Mouse (Mus musculus) ES-Bruce4 (cell line): ENCODE measurements around the gene Wipi2. TPM values are rescaled to one million over a fixed set of nuclear protein-coding genes. Genes with fewer than 3 reads are reported as not detected.
A peak's percentile ranks its signal among the peaks of the same experiment; 100 is the strongest.

Source experiments
- H3K27ac ChIP-seq: 2 replicates; pipeline ENCODE4 v1.5.1; 2012; ENCODE audit warnings: low read length, inconsistent platforms; ENCODE audit not compliant: insufficient read depth
- H3K27me3 ChIP-seq: 2 replicates; pipeline ENCODE4 v1.6.1; 2012; ENCODE audit warnings: mild to moderate bottlenecking, low read length, inconsistent platforms; ENCODE audit not compliant: control insufficient read depth, poor library complexity, insufficient read depth, severe bottlenecking
- H3K36me3 ChIP-seq: 2 replicates; pipeline ENCODE4 v1.6.1; 2012; ENCODE audit warnings: inconsistent platforms, mild to moderate bottlenecking, low read length, moderate library complexity; ENCODE audit not compliant: control insufficient read depth, poor library complexity, insufficient read depth, severe bottlenecking
- H3K4me1 ChIP-seq: one replicate; pipeline ENCODE4 v1.8.1; 2011; ENCODE audit warnings: low read length; ENCODE audit not compliant: control insufficient read depth, insufficient read depth
- H3K4me3 ChIP-seq: 2 replicates; pipeline ENCODE4 v1.5.1; 2011; ENCODE audit warnings: low read depth, mild to moderate bottlenecking, low read length
- H3K9ac ChIP-seq: 2 replicates; pipeline ENCODE4 v1.6.1; 2012; ENCODE audit warnings: low read depth, mild to moderate bottlenecking, inconsistent platforms; ENCODE audit not compliant: poor library complexity, severe bottlenecking
- H3K9me3 ChIP-seq: replicated peaks from 2 replicates; pipeline ENCODE4 v1.6.1; 2012; ENCODE audit warnings: mild to moderate bottlenecking, low read length, inconsistent platforms; ENCODE audit not compliant: control insufficient read depth, poor library complexity, insufficient read depth, severe bottlenecking
- CTCF ChIP-seq: IDR thresholded peaks from one replicate; pipeline ENCODE4 v1.8.1; 2011; ENCODE audit warnings: low read depth, low read length
- EP300 ChIP-seq: IDR thresholded peaks from 2 replicates; pipeline ENCODE4 v1.6.1; 2011; ENCODE audit warnings: low read depth, low read length; ENCODE audit not compliant: insufficient read depth
- POLR2A ChIP-seq: IDR thresholded peaks from one replicate; pipeline ENCODE4 v1.8.1; 2011; ENCODE audit warnings: low read length; ENCODE audit not compliant: insufficient read depth
- polyA plus RNA-seq: library from polyadenylated mRNA; stranded (reverse); fragments of >200 nt; gene quantifications from 2 replicates; pipeline ENCODE4 v1.2.4, GENCODE M21; 2011; ENCODE audit warnings: low read depth; ENCODE audit not compliant: missing spikeins, insufficient read depth, insufficient read length

Wipi2 gene
- polyA plus RNA-seq, 1 experiment, result 50.6 TPM

DNA sequence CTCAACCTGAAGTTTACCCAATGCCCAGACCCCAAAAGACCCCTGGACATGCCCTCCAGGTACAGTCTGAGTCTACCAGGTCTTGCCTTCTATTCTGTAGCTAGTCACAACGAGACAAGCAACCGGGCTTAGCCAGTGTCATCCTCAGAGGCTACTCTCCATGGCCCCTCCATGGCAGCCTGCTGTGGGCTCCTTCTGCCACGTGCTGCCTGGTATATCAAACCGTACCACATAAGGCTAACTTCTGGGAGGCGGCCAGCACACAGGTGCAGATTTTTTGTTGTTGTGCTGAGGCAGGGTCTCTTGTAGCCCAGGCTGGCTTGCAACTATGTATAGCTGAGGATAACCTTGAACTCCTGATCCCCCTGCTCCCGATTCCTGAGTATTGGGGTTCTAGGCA lies 88.6 kb downstream of the Wipi2 start:
- Histone ChIP-seq H3K9ac (no peak overlapping the region), H3K4me1 (peaks cover 3% of the 10 kb centered on the region), H3K9me3 (peaks cover 2% of the 10 kb centered on the region; the same call in 1 of the 2 replicates), H3K4me3 (no peak overlapping the region), H3K36me3 (no peaks in the 10 kb centered on the region), H3K27ac (no peak overlapping the region), H3K27me3 (no peaks in the 10 kb centered on the region)
- TF ChIP-seq CTCF (no peak), EP300 (no peak), POLR2A (no peak)

GRCm38 (mm10) chr5:142718037-142718436 lies 90.5 kb downstream of the Wipi2 start:
- TF ChIP-seq EP300 (no peak), CTCF (peak; percentile 93)
- Histone ChIP-seq H3K4me1 (peaks cover 3% of the 10 kb centered on the region), H3K9ac (no peak overlapping the region), H3K9me3 (no peaks in the 10 kb centered on the region), H3K4me3 (no peak overlapping the region), H3K27me3 (no peaks in the 10 kb centered on the region), H3K36me3 (no peaks in the 10 kb centered on the region), H3K27ac (no peak overlapping the region)

- TF ChIP-seq EP300 (no peak), CTCF (no peak), POLR2A (no peak)
- Histone ChIP-seq H3K9ac (no peak overlapping the region), H3K4me3 (no peak overlapping the region), H3K27me3 (no peaks in the 10 kb centered on the region), H3K27ac (no peak overlapping the region), H3K4me1 (peaks cover 3% of the 10 kb centered on the region), H3K9me3 (no peaks in the 10 kb centered on the region), H3K36me3 (no peaks in the 10 kb centered on the region)
Measured at GRCm38 (mm10) chr5:142718486-142718885, 91.0 kb downstream of the Wipi2 start.

GRCm38 (mm10) chr5:142719897-142720296 lies 92.4 kb downstream of the Wipi2 start:
- no peaks in the 10 kb centered on the region for H3K36me3 ChIP-seq
- no peak overlapping the region for H3K9ac ChIP-seq
- H3K27ac ChIP-seq, result no peak overlapping the region
- TF ChIP-seq CTCF (no peak), EP300 (no peak), POLR2A (no peak)
- H3K4me3 ChIP-seq, result no peak overlapping the region
- H3K4me1 ChIP-seq, result peaks cover 3% of the 10 kb centered on the region
- no peaks in the 10 kb centered on the region for H3K9me3 ChIP-seq
- no peaks in the 10 kb centered on the region for H3K27me3 ChIP-seq

Other genes with a start within 250 kb of the Wipi2 start
- gene Foxk1, start 226.2 kb upstream of the Wipi2 start, polyA plus RNA-seq, result 17.7 and 18.6 TPM in 2 replicates
- 6.9 and 7.9 TPM in 2 replicates for gene Ap5z1, start 163.8 kb upstream of the Wipi2 start, polyA plus RNA-seq
- 3.3 and 3.9 TPM in 2 replicates for gene Papolb, start 97.6 kb upstream of the Wipi2 start, polyA plus RNA-seq
- 78.0 and 79.3 TPM in 2 replicates for gene Radil, start 76.6 kb upstream of the Wipi2 start, polyA plus RNA-seq
- 0.26 TPM in 1 of 2 replicates, not detected in the other for gene Mmd2, start 18.9 kb upstream of the Wipi2 start, polyA plus RNA-seq
- 9.5 and 9.9 TPM in 2 replicates for gene Slc29a4, start 64.8 kb downstream of the Wipi2 start, polyA plus RNA-seq
- 13.9 and 20.2 TPM in 2 replicates for gene Tnrc18, start 190.0 kb downstream of the Wipi2 start, polyA plus RNA-seq